Mouse (Mus musculus) CD8-positive naive resting alpha-beta T cell, adult 57 days (primary cell): ENCODE results near the gene Arl15. TPM values are rescaled to one million over a fixed set of nuclear protein-coding genes. Genes with fewer than 3 reads are reported as not detected.

Source experiments
- total RNA-seq: library from RNA; stranded (reverse); gene quantifications from one replicate; pipeline ENCODE4 v1.2.4, GENCODE M21; 2023

Arl15 gene
- 13.4 TPM for total RNA-seq

DNA sequence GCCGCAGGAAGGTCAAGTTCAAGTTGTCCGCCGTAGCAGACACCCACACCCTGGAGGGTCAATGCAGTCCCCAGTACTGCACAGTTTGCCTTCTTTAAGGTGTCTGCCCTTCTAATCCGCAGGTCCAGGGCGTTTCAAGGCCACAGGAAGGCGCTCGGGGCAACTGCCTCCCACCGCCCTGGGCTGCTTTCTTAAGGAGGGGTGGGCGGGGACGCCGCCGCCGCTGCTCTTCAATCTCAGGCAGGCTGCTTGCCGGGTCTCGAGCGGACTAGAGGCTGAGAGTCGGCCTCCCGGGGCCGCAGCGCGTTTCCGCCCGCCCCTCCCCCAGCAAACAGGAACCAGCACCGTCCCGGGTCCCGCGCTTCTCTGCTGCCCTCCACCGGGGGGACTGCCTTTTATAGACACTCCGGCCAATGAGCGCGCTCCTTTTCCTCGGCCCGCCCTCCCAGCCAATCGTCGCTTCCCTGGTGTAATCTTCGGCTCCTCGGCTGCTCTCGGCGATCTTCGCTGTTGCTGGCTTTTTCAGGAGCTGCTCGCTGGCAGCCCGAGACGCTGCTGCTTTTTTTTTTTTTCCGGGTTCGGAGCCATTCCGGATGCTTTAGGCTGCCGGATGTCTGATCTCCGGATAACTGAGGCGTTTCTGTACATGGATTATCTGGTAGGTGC is at the start of gene Arl15:
Gene Arl15 (plus strand): TSS at position 467 of the 666 bp plus-strand sequence.

Other genes with a start within 250 kb of the Arl15 start
- gene Snx18, start 175.9 kb upstream of the Arl15 start, total RNA-seq = 32.5 TPM
- not detected for gene Hspb3, start 130.8 kb upstream of the Arl15 start, total RNA-seq